Mouse (Mus musculus) brain, adult 2 months (tissue): ENCODE data around the gene Ddx24.
"Not testable (repeated sequence)": the region's sequence is repeated elsewhere in the genome, so short reads cannot be mapped to it uniquely, and the experiment has no call there.

Experiments used
- DNase-seq: peaks from one replicate; pipeline ENCODE4 v3.0.0; 2011; ENCODE audit warnings: low read depth, low spot score

The Ddx24 gene

DNA sequence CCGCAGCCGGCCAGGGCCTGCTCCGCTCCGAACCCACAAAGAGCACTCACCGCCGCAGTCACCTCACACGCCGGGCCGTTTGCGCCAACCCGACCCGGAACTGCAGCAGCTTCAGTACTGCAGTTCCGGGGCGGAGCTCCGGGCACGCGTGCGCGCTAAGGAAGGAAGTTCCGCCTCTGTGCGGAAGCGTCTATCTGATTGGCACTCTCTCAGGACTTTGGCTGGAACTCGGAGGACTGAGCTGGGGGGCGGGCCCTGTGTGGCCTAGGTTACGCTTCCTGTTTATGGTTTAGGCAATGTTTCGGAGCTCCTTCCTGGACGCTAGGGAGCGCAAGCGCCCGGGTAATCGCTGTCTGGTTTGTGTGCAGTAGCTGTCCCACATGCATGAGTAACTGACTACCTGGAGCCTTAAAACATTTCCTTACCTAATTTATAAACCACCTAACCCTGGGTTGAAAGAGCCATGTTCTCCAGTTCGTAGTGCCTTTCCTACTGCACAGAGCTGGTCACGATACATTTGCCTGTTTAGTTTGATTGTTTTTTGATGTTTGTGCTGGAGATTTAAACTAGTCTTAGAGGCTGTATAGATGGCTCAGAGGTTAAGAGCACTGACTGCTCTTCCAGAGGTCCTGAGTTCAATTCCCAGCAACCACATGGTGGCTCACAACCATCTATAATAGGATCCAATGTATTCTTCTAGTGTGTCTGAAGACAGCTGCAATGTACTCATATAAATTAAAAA, at the start of gene Ddx24:
Gene Ddx24 (minus strand): TSS at position 102 of the 742 bp plus-strand sequence.
- peak; percentile 100 for DNase-seq

DNA sequence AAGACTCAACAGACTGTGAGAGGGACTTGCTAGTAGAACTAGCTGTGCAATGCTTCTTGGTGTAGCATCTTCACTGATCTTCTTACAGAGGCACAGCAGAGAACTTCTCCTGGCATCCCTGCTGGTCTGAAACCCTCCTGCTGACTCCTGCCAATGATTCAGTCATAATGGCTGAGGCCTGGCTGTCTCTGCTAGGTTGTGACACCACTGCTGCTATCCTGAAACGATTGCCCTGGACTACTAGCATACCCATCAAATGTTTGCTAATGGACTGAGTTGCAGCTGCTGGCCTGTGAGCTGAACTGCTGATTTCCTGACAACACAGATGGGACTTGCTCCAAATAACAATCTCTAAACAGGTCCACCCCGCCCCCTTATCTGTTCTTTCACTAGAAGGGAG, 48.9 kb upstream of the Ddx24 start:
- no peak for DNase-seq

DNA sequence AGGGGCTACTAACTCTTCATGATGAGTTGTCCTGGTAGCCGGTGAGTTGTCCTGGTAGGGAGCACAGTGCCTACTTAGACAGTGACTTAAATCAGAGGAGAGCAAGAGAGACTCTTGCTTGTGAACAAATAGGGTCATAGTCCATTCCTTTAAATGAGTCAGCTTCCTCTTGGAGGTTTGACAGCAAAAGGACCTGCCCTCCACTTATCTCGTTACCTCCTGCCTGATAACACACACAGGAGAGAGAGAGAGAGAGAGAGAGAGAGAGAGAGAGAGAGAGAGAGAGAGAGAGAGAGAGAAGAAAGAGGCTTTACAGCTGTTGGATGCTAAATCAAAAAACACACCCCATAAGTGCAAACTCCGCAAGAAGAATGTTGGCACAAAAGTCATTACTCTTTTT, 31.5 kb upstream of the Ddx24 start, which contains the start of gene Ifi27l2b:
Gene Ifi27l2b (minus strand): TSS at position 84 of the 400 bp plus-strand sequence.
- DNase-seq: no peak

DNA sequence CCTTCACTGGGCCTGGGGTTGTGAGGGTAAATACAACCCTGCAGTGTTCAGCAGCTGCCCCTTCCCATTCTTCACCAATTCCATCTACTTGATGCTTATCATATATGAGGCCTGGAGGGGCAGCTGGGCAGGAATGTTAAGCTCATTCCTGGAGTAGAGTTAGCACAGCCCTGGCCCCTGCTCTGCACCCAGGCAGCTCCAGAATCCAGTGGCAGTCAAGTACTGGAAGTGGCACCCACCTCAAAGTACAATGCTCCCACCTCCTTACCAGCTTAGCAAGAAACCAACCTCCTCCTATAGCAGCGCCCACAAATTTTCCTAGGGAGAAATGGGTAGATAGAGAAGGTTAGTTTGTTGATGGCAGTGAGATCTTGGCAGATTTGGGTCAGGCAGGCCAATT, 31.1 kb upstream of the Ddx24 start:
- not testable (repeated sequence) for DNase-seq

DNA sequence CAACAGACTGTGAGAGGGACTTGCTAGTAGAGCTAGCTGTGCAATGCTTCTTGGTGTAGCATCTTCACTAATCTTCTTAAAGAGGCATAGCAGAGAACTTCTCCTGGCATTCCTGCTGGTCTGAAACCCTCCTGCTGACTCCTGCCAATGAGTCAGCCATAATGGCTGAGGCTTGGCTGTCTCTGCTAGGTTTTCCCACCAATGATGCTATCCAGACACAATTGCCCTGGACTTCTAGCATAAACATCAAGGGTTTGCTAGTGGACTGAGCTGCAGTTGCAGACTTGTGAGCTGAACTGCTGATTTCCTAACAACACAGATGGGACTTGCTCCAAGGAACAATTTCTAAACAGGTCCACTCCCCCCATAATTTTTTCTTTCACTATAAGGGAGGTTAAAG, 27.7 kb upstream of the Ddx24 start:
- DNase-seq: no peak

DNA sequence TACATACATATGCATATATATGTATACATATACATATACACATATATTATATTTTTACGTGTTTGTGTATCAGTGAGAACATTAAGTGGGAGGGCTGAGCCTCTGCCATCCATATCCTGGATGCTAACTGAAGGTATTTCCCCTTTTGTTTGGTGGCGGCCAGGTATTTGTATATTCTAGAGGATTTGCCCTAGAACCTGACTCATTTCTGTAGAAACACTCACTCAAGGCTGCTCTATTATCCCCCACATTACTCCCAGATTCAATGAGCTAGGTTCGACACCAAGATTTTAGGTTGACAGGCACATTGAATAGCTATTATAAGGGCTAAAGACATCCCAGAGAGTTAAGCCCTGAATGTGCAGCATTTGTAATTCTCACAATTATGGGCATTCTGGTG, 19.4 kb upstream of the Ddx24 start:
- DNase-seq: no peak

DNA sequence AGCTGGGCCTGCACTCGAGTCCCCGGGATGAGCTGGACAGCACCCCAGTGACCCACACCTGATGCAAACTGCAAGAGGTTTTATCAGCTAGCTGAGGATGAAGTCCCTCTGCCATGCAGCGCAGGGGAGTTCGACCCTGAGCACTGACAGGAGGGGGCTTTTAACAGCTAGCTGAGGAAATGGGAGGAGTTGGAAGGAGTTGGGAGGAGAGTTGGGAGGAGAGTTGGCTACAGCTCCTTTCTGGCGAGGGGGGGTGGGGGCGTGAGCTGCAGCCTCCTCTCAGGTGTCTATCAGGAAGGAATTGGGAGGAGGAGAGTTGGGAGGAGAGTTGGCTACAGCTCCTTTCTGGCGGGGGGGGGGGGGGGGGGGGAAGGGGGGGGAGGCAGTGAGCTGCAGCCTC, 18.6 kb upstream of the Ddx24 start:
- DNase-seq: not testable (repeated sequence)

DNA sequence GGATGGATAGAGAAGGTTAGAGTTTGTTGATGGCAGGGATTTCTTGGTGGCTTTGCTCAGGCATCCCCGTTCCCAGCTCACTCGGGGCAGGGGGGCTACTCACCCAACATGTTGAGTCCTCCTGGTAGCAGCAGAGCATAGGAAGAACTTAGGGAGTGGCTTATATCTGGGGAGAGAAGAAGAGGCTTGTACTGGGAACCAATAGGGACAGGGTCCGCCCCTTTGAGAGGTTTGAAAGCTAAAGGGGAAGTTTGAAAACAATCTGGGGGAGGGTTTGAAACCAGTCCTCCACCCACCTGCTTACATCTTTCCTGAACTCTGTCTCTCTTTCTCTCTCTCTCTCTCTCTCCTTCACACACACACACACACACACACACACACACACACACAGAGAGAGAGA, 17.9 kb upstream of the Ddx24 start, which contains the start of gene Ifi27l2a:
Gene Ifi27l2a (minus strand): TSS at position 157 of the 400 bp plus-strand sequence.
- no peak for DNase-seq

DNA sequence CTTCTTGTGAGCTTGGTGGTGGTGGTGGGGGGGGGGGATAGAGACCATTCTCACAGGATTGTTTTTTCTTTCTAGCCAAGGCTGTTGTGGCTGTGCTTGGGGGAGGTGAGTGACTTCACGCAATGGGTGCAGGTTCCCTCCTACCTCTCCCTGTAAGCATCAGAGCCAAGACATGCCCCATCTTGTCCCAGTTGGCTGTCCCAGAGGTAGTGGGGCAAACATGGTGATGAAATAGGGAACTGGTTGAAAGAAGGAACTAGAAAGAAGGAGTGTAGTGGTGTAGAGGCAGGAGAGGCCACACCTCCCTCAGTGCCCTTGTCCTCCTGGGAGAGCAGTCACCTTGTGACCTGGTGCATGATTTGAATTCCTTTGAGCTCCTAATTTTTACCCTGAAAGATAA, 12.0 kb upstream of the Ddx24 start:
- DNase-seq: no peak

DNA sequence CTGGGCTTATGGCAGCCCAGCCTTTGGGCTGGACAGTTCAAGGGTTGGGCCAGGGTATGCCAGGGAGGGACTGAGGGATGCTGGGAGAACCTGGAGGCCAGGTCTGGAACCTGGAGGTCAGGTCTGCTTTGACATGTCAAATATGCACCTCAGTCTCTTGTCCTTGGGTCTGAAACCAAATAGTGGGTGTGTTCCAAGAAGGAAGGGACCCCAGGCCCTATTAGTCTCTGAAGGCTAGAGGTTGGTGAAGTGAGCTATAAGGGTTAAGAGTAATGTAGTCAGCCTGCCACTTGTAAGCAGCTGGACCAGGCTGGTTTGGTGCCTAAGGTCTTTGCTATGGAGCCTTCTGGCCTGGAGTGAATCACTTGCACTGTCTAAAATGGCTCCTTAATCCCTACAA, 9.2 kb upstream of the Ddx24 start:
- DNase-seq: no peak

DNA sequence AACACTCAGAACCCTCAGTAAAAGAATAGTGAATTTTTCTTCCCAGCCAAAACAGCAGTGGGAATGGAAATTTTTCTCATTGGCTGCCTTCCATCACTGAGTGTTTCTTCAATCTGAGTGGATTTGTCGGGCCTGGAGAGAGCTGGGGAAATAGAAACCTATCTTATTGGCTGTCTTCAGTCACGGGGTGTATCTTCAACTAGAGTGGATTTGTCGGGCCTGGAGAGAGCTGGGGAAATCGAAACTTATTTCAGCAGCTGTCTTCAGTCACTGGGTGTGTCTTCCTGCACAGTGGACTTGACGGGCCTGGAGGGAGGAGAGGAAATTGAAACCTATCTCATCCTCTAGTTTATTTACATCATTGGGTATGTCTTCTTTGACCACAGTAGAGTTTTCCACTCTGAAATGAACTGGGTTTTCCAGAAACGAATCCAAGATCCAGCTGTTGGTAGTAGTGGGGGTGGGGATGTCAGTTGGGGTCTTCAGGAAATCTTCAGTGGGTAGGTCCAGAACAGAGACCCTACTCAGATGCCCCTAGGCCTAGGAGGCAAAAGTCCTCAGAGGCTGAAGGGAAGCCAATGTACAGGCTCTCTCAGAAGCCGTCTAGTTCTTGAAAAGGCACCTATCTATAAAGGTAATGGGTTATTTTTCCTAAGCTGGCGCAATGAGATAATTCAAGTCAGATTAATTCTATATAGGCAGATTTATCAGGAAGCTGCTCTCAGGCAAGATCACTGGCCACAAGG, 8.5 kb upstream of the Ddx24 start, which contains the start of gene Ifi27:
Gene Ifi27 (plus strand): TSS at position 226 of the 746 bp plus-strand sequence.
- DNase-seq: peak; percentile 90

DNA sequence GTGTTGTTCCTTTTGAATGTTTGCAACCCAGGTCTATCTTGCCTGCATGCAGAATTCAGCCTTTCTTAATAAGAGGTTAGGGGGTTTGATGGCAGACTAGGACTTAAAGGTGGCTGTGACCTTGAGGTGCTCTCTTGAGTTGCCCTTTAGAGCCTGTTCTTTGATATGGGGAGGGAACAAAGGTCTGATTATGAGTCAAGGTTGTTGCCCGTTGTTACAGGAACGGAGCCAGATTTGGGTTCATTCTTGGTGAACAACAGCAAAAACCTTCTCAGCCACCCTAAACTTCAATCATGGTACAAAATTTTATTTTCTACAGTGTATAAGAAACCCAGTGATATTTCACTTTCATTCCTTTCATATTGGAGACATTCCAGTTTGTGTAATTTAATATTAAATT, 7.8 kb upstream of the Ddx24 start:
- no peak for DNase-seq

DNA sequence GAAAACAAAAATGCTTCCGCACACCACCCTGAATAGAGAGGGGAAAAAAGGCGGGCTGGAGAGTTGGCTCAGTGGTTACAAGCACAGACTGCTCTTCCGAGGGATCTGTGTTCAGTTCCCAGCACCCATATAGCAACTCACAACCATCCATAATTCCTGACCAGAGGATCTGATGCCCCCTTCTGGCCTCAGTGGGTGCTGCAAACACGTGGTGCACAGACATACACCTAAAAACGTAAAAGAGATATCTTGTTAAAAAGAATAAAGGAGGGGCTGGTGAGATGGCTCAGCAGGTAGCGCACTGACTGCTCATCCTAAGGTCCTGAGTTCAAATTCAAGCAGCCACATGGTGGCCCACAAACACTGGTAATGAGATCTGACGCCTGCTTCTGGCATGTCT, 1.1 kb upstream of the Ddx24 start:
- DNase-seq: no peak

DNA sequence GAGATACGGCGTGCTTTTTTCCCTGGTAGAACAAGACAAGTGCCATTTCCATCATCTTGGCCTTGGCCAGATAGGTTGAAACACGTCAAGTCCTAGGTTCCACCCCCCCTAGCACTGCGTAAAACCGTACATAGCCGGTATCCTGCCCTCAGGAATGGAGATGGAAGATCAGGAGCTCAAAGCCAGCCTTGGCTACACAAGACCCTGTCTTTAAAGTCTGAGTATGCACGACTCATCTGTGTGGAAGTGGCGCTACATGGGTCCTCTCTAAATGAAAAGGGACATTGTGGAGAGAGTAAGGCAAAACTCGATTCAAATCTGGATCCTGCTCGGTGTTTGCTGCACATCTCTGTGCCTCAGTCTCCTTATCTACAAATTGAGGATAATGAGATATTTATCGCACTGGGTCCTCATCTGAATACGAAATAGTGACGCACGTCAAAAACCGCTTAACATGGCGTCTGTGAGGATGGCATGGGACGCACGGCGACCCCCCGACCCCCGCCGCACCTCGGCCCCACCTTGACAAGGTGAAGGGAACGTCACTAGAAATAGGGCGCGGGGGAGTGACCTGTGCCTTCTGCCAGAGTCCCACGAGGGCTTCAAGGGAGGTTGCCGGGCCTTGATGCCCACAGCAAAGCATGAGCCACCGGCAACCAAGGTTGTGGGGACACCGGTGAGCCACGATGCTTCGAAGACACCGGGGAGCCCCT, 458 bp downstream of the Ddx24 start:
- peak; percentile 37 for DNase-seq

DNA sequence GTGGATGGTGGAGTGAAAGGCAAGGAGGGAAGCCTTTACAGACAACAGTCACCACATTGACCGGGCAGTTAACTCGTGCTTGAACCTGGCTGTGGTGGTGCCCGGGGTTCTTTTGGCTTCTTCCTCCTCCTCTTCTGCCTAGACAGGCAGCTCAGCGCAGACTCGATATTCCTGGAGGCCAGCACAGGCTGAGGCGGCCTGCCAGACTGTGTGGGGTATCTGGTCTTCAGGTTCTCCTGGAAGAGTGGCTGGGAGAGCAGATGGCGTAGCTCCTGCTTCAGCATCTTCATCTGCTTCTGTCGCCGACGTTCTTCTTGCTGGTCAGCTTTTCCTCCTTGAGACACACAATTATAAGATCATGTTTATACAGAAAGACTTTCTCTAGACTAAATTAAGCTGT, 17.5 kb downstream of the Ddx24 start:
- peak; percentile 88 for DNase-seq

DNA sequence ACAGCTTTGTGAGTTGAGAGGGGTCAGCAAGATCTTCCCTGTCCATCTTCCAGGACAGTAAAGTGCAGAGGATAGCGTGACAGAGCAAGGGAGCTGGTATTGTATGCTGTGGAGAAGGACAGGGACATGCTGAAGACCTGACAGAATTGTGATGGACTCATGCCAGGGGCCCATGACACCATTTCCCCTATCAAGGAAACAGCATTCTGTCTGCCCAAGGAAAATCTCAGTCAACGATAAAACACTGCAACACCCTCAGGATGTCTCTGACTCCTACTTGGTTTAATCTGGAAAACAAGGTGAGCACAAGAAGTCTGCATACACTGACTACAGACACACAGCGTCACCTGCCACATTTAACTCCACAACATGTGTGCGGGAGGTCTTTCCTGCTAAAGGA, 17.9 kb downstream of the Ddx24 start, which contains the start of gene 9330161L09Rik:
Gene 9330161L09Rik (minus strand): TSS at position 101 of the 400 bp plus-strand sequence.
- no peak for DNase-seq

DNA sequence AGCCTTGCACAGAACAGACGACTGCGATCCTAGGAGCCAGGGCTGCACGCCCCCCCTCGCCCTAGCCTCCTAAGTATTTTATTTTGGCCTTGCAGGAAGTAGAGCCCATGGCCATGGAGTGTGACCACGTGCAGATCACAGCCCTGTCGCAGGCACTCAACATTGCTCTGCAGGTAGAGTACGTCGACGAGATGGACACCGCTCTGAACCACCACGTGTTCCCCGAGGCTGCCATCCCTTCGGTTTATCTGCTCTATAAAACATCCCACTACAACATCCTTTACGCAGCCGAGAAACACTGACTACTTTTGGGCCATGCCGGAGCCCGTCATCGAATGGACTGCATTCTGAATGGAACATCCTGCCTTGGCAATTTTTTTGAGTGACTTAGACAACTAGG, 21.5 kb downstream of the Ddx24 start:
- no peak for DNase-seq

DNA sequence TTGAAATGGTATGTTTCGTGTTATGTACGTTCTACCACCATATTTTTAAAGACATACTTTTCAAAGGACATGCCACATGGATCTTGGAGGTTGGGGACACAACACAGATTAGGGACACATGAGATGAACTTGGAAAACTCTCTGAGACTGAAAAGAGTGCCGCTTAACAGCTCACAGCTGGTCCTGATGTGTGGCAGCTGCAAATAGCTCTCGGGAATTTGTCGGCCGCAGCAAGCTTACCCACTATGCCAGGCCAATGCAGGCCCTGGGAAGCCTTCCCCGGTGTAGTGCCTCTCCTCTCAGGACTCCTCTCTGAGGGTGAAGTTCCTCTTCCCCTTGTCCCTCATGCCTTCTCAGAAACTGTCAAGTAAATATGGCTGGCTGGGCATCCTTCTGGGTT, 28.9 kb downstream of the Ddx24 start:
- no peak for DNase-seq

DNA sequence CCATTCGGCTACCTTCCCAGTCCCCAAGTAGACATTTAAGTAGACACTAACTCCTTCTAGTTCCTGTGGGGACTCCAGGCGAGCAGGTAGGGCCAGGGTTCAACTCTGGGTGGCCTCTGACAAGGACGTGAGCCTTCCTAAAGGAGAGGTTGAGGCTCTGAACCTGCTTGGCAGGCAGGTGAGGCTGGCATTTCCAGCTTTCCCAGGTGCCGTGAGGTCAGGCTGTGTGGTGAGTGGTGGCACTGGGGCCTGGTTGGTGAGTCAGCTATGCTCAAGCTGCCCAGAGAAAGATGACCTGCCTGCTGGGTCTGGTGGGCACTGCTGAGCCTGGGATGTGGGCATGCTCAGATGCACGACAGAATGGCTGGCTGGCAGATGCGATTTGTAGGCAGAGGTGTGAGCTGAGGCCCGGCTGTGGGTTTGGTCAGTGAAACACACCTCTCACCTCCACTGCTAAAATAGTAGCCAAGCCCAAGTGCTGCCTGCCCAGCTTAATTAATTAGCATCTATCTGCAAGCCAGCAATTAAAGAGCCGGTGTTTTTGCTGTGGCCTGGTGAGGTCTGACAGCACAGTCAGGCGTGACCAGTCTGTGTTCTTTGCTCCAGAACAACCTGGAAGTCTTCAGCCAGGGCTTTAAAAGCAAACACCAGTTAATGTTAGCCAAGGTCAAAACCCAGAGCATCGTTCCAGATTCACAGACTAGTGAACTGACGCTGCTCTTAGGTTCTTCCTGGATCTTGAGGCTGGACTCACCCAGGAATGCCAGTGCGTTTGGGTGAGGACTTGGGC, 29.9 kb downstream of the Ddx24 start:
- DNase-seq: peak; percentile 44

DNA sequence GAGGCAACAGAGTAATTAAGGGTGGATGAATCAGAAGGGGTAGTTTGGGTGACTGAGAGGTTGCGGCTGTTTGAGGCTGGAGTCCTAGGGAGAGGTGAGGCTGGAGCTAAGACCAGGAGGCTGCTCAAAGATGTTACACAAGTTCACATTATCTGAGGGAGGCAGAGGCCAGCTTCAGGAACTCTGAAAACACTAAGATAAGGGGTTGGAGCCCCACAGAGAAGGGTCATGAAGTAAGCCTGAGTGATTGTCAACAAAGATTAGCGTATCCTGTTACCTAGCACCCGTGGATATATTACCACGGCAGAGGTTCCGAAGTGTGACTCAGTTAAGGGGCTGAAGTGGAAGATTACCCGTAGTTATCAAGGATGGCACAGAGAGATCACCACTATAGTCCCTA, 32.1 kb downstream of the Ddx24 start:
- DNase-seq: no peak

DNA sequence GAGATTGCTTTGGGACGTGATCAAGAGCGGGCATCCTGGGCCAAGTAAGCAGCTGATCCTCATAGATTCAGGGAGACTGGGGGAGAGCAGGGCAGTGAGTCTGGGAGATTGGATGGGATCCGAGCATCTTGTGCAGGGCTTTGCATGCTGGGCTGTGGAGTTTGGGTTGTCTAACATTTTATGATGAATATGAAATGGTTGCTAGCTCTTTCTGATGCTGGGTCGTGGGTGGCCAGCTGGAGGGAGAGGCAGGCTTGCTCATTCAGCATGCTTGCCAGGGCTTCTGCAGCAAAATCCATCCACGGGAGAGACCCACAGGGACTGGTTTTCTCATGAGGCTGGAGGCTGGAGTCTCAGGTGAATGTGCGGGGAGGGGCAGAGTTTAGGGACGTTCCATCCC, 34.5 kb downstream of the Ddx24 start:
- peak; percentile 82 for DNase-seq
